Mouse (Mus musculus): ENCODE measurements around the gene Pip4k2c. TPM values are rescaled to one million over a fixed set of nuclear protein-coding genes. Genes with fewer than 3 reads are reported as not detected.

The Pip4k2c gene
- polyA plus RNA-seq, 2 experiments: 22.0 to 33.1 TPM

DNA sequence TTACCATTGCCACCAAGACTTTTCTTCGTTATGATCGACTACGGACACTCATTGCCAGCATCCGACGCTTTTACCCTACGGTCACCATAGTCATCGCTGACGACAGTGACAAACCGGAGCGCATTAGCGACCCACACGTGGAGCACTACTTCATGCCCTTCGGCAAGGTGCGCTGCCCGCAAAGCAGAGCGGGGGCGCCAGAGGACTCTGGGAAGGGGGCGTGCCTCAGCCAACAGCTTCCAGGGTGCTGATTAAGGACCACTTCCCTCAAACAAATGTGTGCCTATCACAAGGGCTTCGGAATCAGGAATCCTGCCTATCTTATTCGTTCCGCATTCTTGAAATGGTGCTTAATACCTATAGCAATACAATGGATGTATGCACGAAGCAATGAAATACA, 41.4 kb downstream of the Pip4k2c start:
- Histone ChIP-seq H3K36me3 (ENCODE audit: control insufficient read depth, insufficient read depth, low read length) (no peaks in the 10 kb centered on the region), H3K9ac (ENCODE audit: low read depth, low read length, severe bottlenecking) (0 out of 2 replicates have a peak overlapping the region, but pooled peaks have one; percentile 25), H3K27me3 (ENCODE audit: control insufficient read depth, insufficient read depth, low read length) (peaks cover 58% of the 10 kb centered on the region), H3K4me3 (replicated peaks; ENCODE audit: low read length) (peak overlapping the region; percentile 41), H3K27ac (replicated peaks; ENCODE audit: low read depth, low read length) (no peak overlapping the region), H3K9me3 (ENCODE audit: control insufficient read depth, low read length) (no peaks in the 10 kb centered on the region), H3K4me2 (replicated peaks; ENCODE audit: low read depth, low read length, severe bottlenecking) (peak overlapping the region; percentile 75), H3K4me1 (ENCODE audit: control insufficient read depth, insufficient read depth, low read length) (no peaks in the 10 kb centered on the region; the same call in none of the 2 replicates)
- TF ChIP-seq POLR2A (IDR thresholded peaks at IDR 0.05; ENCODE audit: borderline replicate concordance, extremely low read depth, insufficient read depth, insufficient read length): no peak
- ATAC-seq (ENCODE audit: low FRiP score, low read depth) (no peak), DNase-seq (ENCODE audit: low spot score) (no peak)
- WGBS: 3% methylated on average over 22 of the region's 22 CpGs

GRCm38 (mm10) chr10:127167614-127168192, 43.7 kb downstream of the Pip4k2c start:
- H3K4me1 ChIP-seq (ENCODE audit: control insufficient read depth, insufficient read depth, low read length): no peaks in the 10 kb centered on the region; the same call in none of the 2 replicates
- no peak for ATAC-seq (ENCODE audit: low FRiP score, low read depth)

GRCm38 (mm10) chr10:127166771-127167613, 44.4 kb downstream of the Pip4k2c start:
- no peak for DNase-seq (ENCODE audit: low spot score)
- WGBS: 23% methylated on average over 15 of the region's 15 CpGs
- ATAC-seq (ENCODE audit: low FRiP score, low read depth): no peak
- peak overlapping the region; percentile 60; the same call in 1 of the 2 replicates for H3K4me3 ChIP-seq (replicated peaks; ENCODE audit: low read length)
- H3K4me2 ChIP-seq (replicated peaks; ENCODE audit: low read depth, low read length, severe bottlenecking): no peak overlapping the region; the same call in 1 of the 2 replicates
- H3K27me3 ChIP-seq (ENCODE audit: control insufficient read depth, insufficient read depth, low read length): peaks cover 61% of the 10 kb centered on the region
- TF ChIP-seq POLR2A (IDR thresholded peaks at IDR 0.05; ENCODE audit: borderline replicate concordance, extremely low read depth, insufficient read depth, insufficient read length): no peak
- H3K9me3 ChIP-seq (ENCODE audit: control insufficient read depth, low read length): no peaks in the 10 kb centered on the region
- H3K27ac ChIP-seq (replicated peaks; ENCODE audit: low read depth, low read length): no peak overlapping the region
- no peak overlapping the region for H3K9ac ChIP-seq (ENCODE audit: low read depth, low read length, severe bottlenecking)
- H3K4me1 ChIP-seq (ENCODE audit: control insufficient read depth, insufficient read depth, low read length): no peaks in the 10 kb centered on the region; the same call in none of the 2 replicates
- no peaks in the 10 kb centered on the region for H3K36me3 ChIP-seq (ENCODE audit: control insufficient read depth, insufficient read depth, low read length)

More at GRCm38 (mm10) chr10:127167614-127168192, 43.7 kb downstream of the Pip4k2c start:
- H3K4me2 ChIP-seq (replicated peaks; ENCODE audit: low read depth, low read length, severe bottlenecking): no peak overlapping the region
- WGBS: 30% methylated on average over 10 of the region's 10 CpGs
- H3K9me3 ChIP-seq (ENCODE audit: control insufficient read depth, low read length): no peaks in the 10 kb centered on the region
- no peak overlapping the region for H3K27ac ChIP-seq (replicated peaks; ENCODE audit: low read depth, low read length)
- H3K9ac ChIP-seq (ENCODE audit: low read depth, low read length, severe bottlenecking): no peak overlapping the region
- H3K4me3 ChIP-seq (replicated peaks; ENCODE audit: low read length): no peak overlapping the region
- TF ChIP-seq POLR2A (IDR thresholded peaks at IDR 0.05; ENCODE audit: borderline replicate concordance, extremely low read depth, insufficient read depth, insufficient read length): no peak
- peaks cover 61% of the 10 kb centered on the region for H3K27me3 ChIP-seq (ENCODE audit: control insufficient read depth, insufficient read depth, low read length)
- H3K36me3 ChIP-seq (ENCODE audit: control insufficient read depth, insufficient read depth, low read length): no peaks in the 10 kb centered on the region
- DNase-seq (ENCODE audit: low spot score): no peak

DNA sequence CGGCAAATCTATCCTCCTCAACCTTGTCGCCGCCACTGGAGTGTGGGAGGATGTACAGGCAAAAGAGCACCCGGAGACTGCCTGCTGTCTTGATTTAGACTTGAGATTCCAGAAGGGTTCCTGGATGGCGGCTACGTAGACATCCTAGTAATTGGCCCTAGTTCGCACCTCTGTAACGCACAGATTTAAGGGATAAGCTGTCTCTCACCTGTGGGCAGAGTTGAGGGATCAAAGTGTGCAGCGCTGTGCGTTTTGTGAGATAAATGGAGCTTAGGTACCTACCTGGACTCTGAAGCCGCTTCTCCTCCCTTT, 45.0 kb downstream of the Pip4k2c start:
- DNase-seq (ENCODE audit: low spot score) (no peak), ATAC-seq (ENCODE audit: low FRiP score, low read depth) (no peak)
- Histone ChIP-seq H3K4me3 (replicated peaks; ENCODE audit: low read length) (peak overlapping the region; percentile 60), H3K4me2 (replicated peaks; ENCODE audit: low read depth, low read length, severe bottlenecking) (peak overlapping the region; percentile 99), H3K36me3 (ENCODE audit: control insufficient read depth, insufficient read depth, low read length) (no peaks in the 10 kb centered on the region), H3K9ac (ENCODE audit: low read depth, low read length, severe bottlenecking) (peak overlapping the region; percentile 67), H3K27me3 (ENCODE audit: control insufficient read depth, insufficient read depth, low read length) (peaks cover 61% of the 10 kb centered on the region), H3K9me3 (ENCODE audit: control insufficient read depth, low read length) (no peaks in the 10 kb centered on the region), H3K27ac (replicated peaks; ENCODE audit: low read depth, low read length) (no peak overlapping the region), H3K4me1 (ENCODE audit: control insufficient read depth, insufficient read depth, low read length) (no peaks in the 10 kb centered on the region; the same call in none of the 2 replicates)
- WGBS: 2% methylated on average over 11 of the region's 11 CpGs
- no peak for TF ChIP-seq POLR2A (IDR thresholded peaks at IDR 0.05; ENCODE audit: borderline replicate concordance, extremely low read depth, insufficient read depth, insufficient read length)

DNA sequence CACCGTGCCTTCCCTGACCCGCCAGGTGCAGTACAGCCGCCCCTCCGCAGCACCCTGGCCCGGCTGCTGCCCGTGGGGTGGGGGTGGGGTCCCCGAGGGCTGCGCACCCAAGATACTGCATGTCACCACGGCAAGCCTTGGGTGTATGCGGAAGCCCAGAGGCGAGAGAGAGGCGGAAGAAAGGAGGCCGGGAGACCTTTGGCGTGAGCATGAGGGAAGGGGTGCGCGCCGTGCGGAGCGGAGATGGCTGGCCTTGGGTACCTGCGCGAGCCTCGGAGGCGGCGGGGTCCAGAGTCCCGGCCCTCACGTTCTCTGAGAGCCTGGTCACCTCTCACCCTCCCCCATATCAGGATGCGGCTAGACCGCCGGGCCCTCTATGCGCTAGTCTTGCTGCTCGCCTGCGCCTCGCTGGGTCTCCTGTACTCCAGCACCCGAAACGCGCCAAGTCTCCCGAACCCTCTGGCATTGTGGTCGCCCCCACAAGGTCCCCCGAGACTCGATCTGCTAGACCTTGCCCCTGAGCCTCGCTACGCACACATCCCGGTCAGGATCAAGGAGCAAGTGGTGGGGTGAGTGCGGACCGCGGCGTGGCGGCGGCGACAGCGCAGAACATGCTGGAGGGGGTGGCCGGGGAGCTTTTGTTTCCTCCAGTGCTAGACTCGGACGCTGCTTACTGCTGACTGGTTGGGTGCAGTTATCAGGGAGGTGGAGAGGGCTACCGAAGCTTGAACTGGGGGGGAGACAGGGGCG, 45.6 kb downstream of the Pip4k2c start:
- H3K27ac ChIP-seq (replicated peaks; ENCODE audit: low read depth, low read length): no peak overlapping the region
- H3K9me3 ChIP-seq (ENCODE audit: control insufficient read depth, low read length): no peaks in the 10 kb centered on the region
- no peaks in the 10 kb centered on the region for H3K36me3 ChIP-seq (ENCODE audit: control insufficient read depth, insufficient read depth, low read length)
- peak overlapping the region; percentile 67 for H3K9ac ChIP-seq (ENCODE audit: low read depth, low read length, severe bottlenecking)
- peaks cover 55% of the 10 kb centered on the region for H3K27me3 ChIP-seq (ENCODE audit: control insufficient read depth, insufficient read depth, low read length)
- DNase-seq (ENCODE audit: low spot score) (no peak), ATAC-seq (ENCODE audit: low FRiP score, low read depth) (peak; percentile 13; the same call in 1 of the 2 replicates)
- 0% methylated on average over 52 of the region's 56 CpGs for WGBS
- H3K4me1 ChIP-seq (ENCODE audit: control insufficient read depth, insufficient read depth, low read length): no peaks in the 10 kb centered on the region; the same call in none of the 2 replicates
- H3K4me2 ChIP-seq (replicated peaks; ENCODE audit: low read depth, low read length, severe bottlenecking): peak overlapping the region; percentile 99
- no peak for TF ChIP-seq POLR2A (IDR thresholded peaks at IDR 0.05; ENCODE audit: borderline replicate concordance, extremely low read depth, insufficient read depth, insufficient read length)
- peak overlapping the region; percentile 60 for H3K4me3 ChIP-seq (replicated peaks; ENCODE audit: low read length)

Measured in limb, embryonic 14.5 days (tissue).